Mouse (Mus musculus): ENCODE measurements at regions not wholly inside any gene's neighbourhood (a gene's known extent, or its start where the extent isn't known, plus 50 kb on each side); places are given as distances from the start of the nearest gene placed in this dataset.
A peak's percentile ranks its signal among the peaks of the same experiment; 100 is the strongest.

DNA sequence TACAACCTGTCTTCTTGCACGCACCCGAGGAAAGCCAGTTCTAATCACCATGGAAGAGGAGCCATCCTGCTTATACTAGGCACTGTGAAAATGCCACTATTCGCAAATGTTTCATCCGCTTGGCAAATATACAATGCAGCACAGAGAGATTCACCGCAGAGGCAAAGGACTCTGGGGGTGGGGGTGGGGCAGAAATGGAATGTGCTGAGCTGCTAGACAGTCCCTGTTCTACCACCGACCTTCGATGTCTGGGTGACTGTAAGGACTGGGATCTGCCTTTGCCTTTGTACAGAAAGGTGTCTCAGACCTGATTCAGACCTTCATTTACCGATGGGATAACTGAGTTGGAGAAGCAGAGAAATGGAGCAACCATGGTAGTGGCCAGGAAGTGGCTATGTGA lies 278.7 kb downstream of the Cd83 start:
- no peaks in the 10 kb centered on the region for H3K36me3 ChIP-seq (ENCODE audit: control insufficient read depth, insufficient read depth)
- no peaks in the 10 kb centered on the region for H3K9me3 ChIP-seq (ENCODE audit: control insufficient read depth)
- peaks cover 10% of the 10 kb centered on the region; the same call in 1 of the 2 replicates for H3K4me1 ChIP-seq (replicated peaks; ENCODE audit: control insufficient read depth, insufficient read depth, low read length)
- no peak overlapping the region for H3K4me3 ChIP-seq (ENCODE audit: low read depth, low read length)
- H3K9ac ChIP-seq (ENCODE audit: low read depth, low read length), result no peak overlapping the region
- H3K27me3 ChIP-seq (replicated peaks; ENCODE audit: control insufficient read depth, insufficient read depth, low read length), result no peaks in the 10 kb centered on the region; the same call in 1 of the 2 replicates
- ATAC-seq, result no peak
- H3K27ac ChIP-seq (ENCODE audit: low read depth, low read length), result no peak overlapping the region
- H3K4me2 ChIP-seq (replicated peaks; ENCODE audit: low read depth), result no peak overlapping the region
- WGBS, result 63% methylated on average over 8 of the region's 8 CpGs
- no peak for TF ChIP-seq CTCF (IDR thresholded peaks at IDR 0.05; ENCODE audit: low read depth)

DNA sequence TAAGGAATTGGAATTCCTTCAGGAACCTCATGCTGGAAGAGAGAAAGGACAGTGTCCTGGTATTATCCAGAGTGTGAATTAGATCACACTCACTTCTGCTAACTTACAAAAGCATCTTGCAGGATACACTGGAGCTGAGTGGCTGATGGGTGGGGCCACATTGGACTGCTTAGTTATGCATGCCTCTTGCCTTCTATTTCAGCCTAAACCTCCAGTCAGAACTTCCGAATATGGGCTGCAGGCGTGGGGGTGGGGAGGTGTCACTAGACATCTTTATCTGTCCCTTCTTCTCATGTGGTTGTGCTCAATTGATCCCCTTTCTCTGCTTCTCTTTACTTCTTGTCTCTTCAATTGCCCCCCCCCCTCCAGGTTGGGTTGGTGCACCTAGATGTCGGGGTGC lies 279.5 kb downstream of the Cd83 start:
- no peak for TF ChIP-seq CTCF (IDR thresholded peaks at IDR 0.05; ENCODE audit: low read depth)
- no peaks in the 10 kb centered on the region for H3K9me3 ChIP-seq (ENCODE audit: control insufficient read depth)
- no peak overlapping the region for H3K27ac ChIP-seq (ENCODE audit: low read depth, low read length)
- H3K27me3 ChIP-seq (replicated peaks; ENCODE audit: control insufficient read depth, insufficient read depth, low read length), result no peaks in the 10 kb centered on the region; the same call in 1 of the 2 replicates
- no peak overlapping the region for H3K4me3 ChIP-seq (ENCODE audit: low read depth, low read length)
- H3K4me2 ChIP-seq (replicated peaks; ENCODE audit: low read depth), result no peak overlapping the region
- WGBS, result 91% methylated on average over 3 of the region's 3 CpGs
- no peaks in the 10 kb centered on the region for H3K36me3 ChIP-seq (ENCODE audit: control insufficient read depth, insufficient read depth)
- no peak overlapping the region for H3K9ac ChIP-seq (ENCODE audit: low read depth, low read length)
- H3K4me1 ChIP-seq (replicated peaks; ENCODE audit: control insufficient read depth, insufficient read depth, low read length), result peaks cover 10% of the 10 kb centered on the region; the same call in 1 of the 2 replicates
- ATAC-seq, result no peak

DNA sequence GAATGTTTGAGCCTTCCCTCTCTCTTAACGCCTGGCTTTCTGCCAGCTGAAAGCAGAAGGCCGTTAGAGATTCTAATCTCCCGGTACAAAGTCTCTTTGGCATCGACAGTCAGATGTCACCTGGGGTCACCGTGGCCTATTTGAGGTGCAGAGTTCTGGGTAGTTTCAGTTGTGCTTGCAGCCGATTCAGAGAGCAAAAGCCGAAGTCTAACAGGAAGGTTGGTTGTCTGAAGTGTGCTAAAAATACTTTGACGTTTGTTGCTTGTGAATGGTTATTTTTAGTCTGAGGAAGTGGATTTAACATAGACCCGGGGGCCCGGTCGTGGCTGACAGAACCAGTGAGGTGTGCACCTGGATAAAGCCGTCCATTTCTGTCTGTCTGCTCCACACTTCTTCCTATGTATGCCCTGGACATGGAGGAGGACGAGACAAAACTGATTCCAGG lies 281.2 kb downstream of the Cd83 start:
- Histone ChIP-seq H3K9me3 (ENCODE audit: control insufficient read depth) (no peaks in the 10 kb centered on the region), H3K4me3 (ENCODE audit: low read depth, low read length) (no peak overlapping the region), H3K4me1 (replicated peaks; ENCODE audit: control insufficient read depth, insufficient read depth, low read length) (peaks cover 10% of the 10 kb centered on the region; the same call in 1 of the 2 replicates), H3K27ac (ENCODE audit: low read depth, low read length) (peak overlapping the region; percentile 50; the same call in 1 of the 2 replicates), H3K9ac (ENCODE audit: low read depth, low read length) (no peak overlapping the region), H3K36me3 (ENCODE audit: control insufficient read depth, insufficient read depth) (no peaks in the 10 kb centered on the region), H3K4me2 (replicated peaks; ENCODE audit: low read depth) (peak overlapping the region; percentile 48), H3K27me3 (replicated peaks; ENCODE audit: control insufficient read depth, insufficient read depth, low read length) (no peaks in the 10 kb centered on the region; the same call in 1 of the 2 replicates)
- no peak for TF ChIP-seq CTCF (IDR thresholded peaks at IDR 0.05; ENCODE audit: low read depth)
- ATAC-seq, result peak; percentile 89
- WGBS, result 6% methylated on average over 13 of the region's 13 CpGs

DNA sequence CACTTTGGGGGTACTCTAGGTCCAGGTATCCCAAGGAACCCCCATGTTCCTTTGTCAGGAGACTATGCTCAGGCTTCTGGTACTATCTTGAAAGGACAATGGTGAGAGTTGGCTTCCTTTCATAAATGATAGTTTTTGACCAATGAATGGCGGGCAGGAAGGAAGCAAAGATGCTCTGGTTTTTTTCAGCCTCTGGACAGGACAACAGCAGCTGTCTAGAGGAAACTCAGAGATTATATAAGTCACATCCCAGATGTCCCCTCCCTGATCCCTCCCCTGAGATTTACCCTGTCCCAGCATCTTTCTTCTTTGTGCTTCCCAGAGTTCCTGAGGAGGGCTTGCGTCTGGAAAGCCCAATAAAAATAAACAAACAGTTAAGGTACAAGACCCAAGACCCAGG lies 282.7 kb downstream of the Cd83 start:
- Histone ChIP-seq H3K27me3 (replicated peaks; ENCODE audit: control insufficient read depth, insufficient read depth, low read length) (no peaks in the 10 kb centered on the region; the same call in 1 of the 2 replicates), H3K9me3 (ENCODE audit: control insufficient read depth) (no peaks in the 10 kb centered on the region), H3K4me3 (ENCODE audit: low read depth, low read length) (no peak overlapping the region), H3K36me3 (ENCODE audit: control insufficient read depth, insufficient read depth) (no peaks in the 10 kb centered on the region), H3K4me1 (replicated peaks; ENCODE audit: control insufficient read depth, insufficient read depth, low read length) (peaks cover 10% of the 10 kb centered on the region; the same call in 1 of the 2 replicates), H3K4me2 (replicated peaks; ENCODE audit: low read depth) (no peak overlapping the region), H3K27ac (ENCODE audit: low read depth, low read length) (no peak overlapping the region), H3K9ac (ENCODE audit: low read depth, low read length) (no peak overlapping the region)
- 83% methylated on average over 2 of the region's 2 CpGs for WGBS
- TF ChIP-seq CTCF (IDR thresholded peaks at IDR 0.05; ENCODE audit: low read depth), result no peak
- no peak for ATAC-seq

DNA sequence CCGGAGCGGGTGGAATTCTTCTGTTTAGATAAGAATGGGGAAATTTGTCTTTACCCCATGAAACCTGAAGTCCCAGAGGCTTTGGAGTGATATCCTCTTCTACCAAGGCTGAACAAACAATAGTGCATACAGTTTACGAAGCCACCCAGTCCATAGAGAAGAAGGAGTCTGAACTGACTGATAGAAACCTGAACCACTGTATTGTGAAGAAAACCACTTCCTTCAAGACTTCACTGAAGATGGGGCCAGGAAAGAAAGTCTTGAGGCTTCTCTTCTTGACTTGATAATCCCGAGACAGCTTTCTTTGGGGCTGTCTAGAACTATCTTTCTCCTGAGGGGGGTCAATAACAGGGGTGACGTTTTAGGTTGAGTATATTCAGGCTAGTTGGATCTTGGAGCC lies 284.4 kb downstream of the Cd83 start:
- ATAC-seq, result no peak
- TF ChIP-seq CTCF (IDR thresholded peaks at IDR 0.05; ENCODE audit: low read depth), result no peak
- Histone ChIP-seq H3K27ac (ENCODE audit: low read depth, low read length) (no peak overlapping the region), H3K9ac (ENCODE audit: low read depth, low read length) (no peak overlapping the region), H3K36me3 (ENCODE audit: control insufficient read depth, insufficient read depth) (no peaks in the 10 kb centered on the region), H3K27me3 (replicated peaks; ENCODE audit: control insufficient read depth, insufficient read depth, low read length) (no peaks in the 10 kb centered on the region), H3K4me3 (ENCODE audit: low read depth, low read length) (no peak overlapping the region), H3K9me3 (ENCODE audit: control insufficient read depth) (no peaks in the 10 kb centered on the region), H3K4me2 (replicated peaks; ENCODE audit: low read depth) (no peak overlapping the region), H3K4me1 (replicated peaks; ENCODE audit: control insufficient read depth, insufficient read depth, low read length) (peaks cover 10% of the 10 kb centered on the region; the same call in 1 of the 2 replicates)
- 88% methylated on average over 5 of the region's 5 CpGs for WGBS

DNA sequence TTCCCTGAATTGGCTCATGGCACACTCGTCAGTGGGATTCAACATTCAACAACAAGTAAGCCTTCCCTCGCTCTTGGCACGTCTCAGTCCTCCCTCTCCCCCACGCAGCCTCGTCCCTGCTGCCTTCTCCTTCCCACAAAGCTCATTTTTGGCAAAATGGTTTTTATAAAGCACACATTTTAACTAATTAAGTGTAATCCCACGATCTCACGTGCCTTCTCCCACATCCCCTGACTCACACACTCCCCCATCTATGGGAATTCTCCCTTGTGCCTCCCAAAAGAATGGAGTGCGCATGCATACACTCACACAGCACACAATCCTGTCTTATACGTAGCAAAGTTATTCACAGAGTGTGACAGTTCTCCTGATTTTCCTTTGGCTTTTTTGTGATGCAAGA lies 288.5 kb downstream of the Cd83 start:
- no peaks in the 10 kb centered on the region for H3K27me3 ChIP-seq (replicated peaks; ENCODE audit: control insufficient read depth, insufficient read depth, low read length)
- H3K4me2 ChIP-seq (replicated peaks; ENCODE audit: low read depth), result no peak overlapping the region
- H3K9ac ChIP-seq (ENCODE audit: low read depth, low read length), result no peak overlapping the region
- ATAC-seq, result no peak
- TF ChIP-seq CTCF (IDR thresholded peaks at IDR 0.05; ENCODE audit: low read depth), result no peak
- H3K27ac ChIP-seq (ENCODE audit: low read depth, low read length), result no peak overlapping the region
- 90% methylated on average over 9 of the region's 9 CpGs for WGBS
- no peaks in the 10 kb centered on the region for H3K4me1 ChIP-seq (replicated peaks; ENCODE audit: control insufficient read depth, insufficient read depth, low read length)
- H3K9me3 ChIP-seq (ENCODE audit: control insufficient read depth), result no peaks in the 10 kb centered on the region
- no peak overlapping the region for H3K4me3 ChIP-seq (ENCODE audit: low read depth, low read length)
- H3K36me3 ChIP-seq (ENCODE audit: control insufficient read depth, insufficient read depth), result no peaks in the 10 kb centered on the region

DNA sequence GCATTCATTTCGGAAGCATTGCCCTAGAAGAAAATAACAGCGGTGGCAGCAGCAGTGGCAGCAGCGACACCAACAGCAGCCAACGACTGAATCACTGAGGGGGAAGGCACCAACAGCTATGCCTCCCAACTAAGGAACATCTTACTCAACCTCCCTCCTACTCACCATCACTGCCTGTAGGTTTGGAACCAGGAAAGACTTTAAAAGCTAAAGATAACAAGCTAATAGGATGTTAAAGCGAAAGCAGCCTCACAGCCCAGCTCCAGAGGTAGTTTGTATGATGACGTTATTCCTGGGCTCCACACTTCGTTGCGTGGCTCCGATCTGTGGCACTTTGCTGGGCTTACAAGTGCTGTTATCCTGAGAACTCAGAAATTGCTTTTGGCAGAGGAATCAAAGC lies 289.6 kb downstream of the Cd83 start:
- no peak overlapping the region for H3K27ac ChIP-seq (ENCODE audit: low read depth, low read length)
- WGBS, result 87% methylated on average over 9 of the region's 9 CpGs
- H3K4me3 ChIP-seq (ENCODE audit: low read depth, low read length), result no peak overlapping the region
- no peaks in the 10 kb centered on the region for H3K9me3 ChIP-seq (ENCODE audit: control insufficient read depth)
- H3K4me1 ChIP-seq (replicated peaks; ENCODE audit: control insufficient read depth, insufficient read depth, low read length), result no peaks in the 10 kb centered on the region
- TF ChIP-seq CTCF (IDR thresholded peaks at IDR 0.05; ENCODE audit: low read depth), result no peak
- ATAC-seq, result no peak
- no peaks in the 10 kb centered on the region for H3K27me3 ChIP-seq (replicated peaks; ENCODE audit: control insufficient read depth, insufficient read depth, low read length)
- H3K36me3 ChIP-seq (ENCODE audit: control insufficient read depth, insufficient read depth), result no peaks in the 10 kb centered on the region
- H3K4me2 ChIP-seq (replicated peaks; ENCODE audit: low read depth), result no peak overlapping the region
- H3K9ac ChIP-seq (ENCODE audit: low read depth, low read length), result no peak overlapping the region
